Mouse (Mus musculus): ENCODE measurements around the gene Prr5l.

DNA sequence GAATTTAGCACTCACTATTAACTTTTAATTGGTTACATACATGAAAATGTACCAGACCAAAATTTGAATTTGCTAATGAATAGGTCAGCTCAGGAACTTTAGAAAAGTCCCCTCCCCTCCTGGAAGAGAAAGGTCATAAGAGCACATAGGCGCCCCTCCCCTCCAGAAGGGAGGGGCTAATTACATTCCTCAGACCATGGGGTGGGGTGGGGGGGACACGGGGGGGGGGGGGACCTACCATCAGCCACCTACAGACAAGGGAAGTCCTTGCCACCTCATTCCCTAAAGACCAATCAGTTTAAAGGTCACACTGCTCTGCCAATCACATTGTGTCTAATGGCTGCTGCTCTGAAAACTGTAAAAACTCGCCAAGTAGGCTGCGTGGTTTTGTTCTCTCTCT is 59.0 kb downstream of the Prr5l start:
- TF ChIP-seq USF1 (IDR thresholded peaks at IDR 0.05; ENCODE audit: low read depth) (no peak), CTCF (IDR thresholded peaks at IDR 0.05; ENCODE audit: control insufficient read depth, insufficient read depth, insufficient read length) (no peak)
